Mouse (Mus musculus): ENCODE results near the gene Arnt2. TPM values are rescaled to one million over a fixed set of nuclear protein-coding genes. Genes with fewer than 3 reads are reported as not detected.
A peak's percentile ranks its signal among the peaks of the same experiment; 100 is the strongest.

Arnt2 gene
- polyA plus RNA-seq, 1 experiment from 2014 or later: 118 TPM

DNA sequence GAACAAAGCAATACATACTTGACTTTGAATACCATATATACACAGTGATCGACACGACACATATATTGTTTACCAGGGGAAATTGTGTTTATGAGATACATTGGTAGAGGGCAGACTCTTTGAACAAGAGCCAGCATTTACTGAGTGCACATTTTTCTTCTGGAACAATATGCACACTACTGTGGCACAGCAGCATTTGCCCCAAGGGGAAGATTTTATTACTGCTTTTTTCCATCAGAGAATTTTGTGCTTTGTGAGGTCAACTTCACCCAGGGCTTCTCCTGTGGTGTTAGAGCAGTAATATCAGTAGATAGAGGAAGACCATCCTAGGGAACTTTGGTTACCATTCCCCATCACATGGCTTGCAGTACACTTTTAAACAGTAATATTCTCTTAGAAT lies 17.2 kb upstream of the Arnt2 start:
- no peak for ATAC-seq
- in situ Hi-C loops (cut with MboI; ENCODE audit: low pct_unique_long_range_greater_than_20kb): no loop called here
- TF ChIP-seq CTCF (IDR thresholded peaks at IDR 0.05): no peak
- no peak for DNase-seq (ENCODE audit: low read depth, low spot score)
- ChIA-PET POLR2A (interaction anchor here (0.5 kb wide), 1 partner anchor 67 kb away, joined by 7 read pairs; no protein-coding TSS in a partner anchor), CTCF (no interaction called here)
- H3K27me3 ChIP-seq: no peaks in the 10 kb centered on the region

DNA sequence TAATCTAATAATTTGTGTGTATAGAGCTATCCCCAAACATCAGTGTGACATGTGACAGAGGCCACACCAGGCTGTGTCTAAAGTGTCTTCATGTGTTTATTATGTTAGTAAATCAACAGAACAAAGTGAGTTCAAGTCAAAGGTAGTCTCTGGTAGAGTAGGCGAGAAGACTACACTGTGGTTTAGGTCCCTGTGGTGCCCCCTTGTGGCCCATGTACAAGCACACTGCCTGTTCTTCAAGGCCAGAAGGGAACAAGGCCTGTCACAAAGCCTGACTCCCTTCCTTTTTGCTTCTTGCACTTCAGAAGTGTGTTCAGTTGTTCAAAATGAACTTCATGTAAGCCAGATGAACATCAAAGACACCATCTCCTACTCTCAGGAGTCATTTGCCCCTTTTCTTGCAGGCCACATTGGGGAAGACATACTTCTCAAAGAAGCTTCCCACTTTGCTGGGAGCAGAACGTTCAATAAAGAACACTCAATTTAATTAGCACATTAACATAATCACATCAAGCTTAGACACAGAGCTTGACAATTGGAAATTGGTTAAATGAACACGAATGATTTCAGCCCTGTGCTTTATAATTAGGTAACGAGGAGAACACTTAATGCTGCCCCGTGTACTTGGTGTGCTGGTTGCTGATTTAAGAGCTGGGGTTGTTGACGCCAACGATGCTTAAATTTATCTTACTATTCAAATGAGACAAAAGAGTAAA lies 14.9 kb upstream of the Arnt2 start:
- DNase-seq (ENCODE audit: low read depth, low spot score) (no peak), ATAC-seq (no peak)
- in situ Hi-C loops (cut with MboI; ENCODE audit: low pct_unique_long_range_greater_than_20kb): loop anchor here (5.0 kb wide), 1 partner anchor 68 kb away; no protein-coding TSS in a partner anchor
- H3K27me3 ChIP-seq: no peaks in the 10 kb centered on the region
- ChIA-PET POLR2A (interaction anchor here (2.3 kb wide), 1 partner anchor 67 kb away, joined by 6 read pairs; no protein-coding TSS in a partner anchor), CTCF (interaction anchor here (0.9 to 17.1 kb wide), 6 partner anchors 37 to 336 kb away, joined by 3 to 164 read pairs (median 5); no protein-coding TSS in a partner anchor)
- peak; percentile 83 for TF ChIP-seq CTCF (IDR thresholded peaks at IDR 0.05)

DNA sequence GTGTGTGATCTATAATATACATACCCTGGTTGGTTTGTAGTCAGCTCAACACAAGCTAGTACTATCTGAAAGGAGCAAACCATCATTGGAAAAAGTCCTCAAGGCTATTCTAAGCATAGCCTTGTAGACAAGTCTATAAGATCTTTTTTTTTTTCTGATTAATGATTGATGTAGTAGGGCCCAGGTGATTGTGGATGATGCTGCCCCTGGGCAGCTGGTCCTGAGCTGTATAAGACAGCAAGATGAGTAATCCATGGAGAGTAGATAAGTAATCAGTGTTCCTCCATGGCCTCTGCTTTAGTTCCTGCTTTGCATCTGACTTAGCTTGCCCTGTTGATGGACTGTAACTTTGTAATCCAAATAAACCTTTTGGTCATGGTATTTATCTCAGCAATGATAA lies 11.8 kb upstream of the Arnt2 start:
- TF ChIP-seq CTCF (IDR thresholded peaks at IDR 0.05): no peak
- ChIA-PET CTCF (interaction anchor here (1.1 to 17.1 kb wide), 7 partner anchors 8 to 334 kb away, joined by 3 to 164 read pairs (median 4); partner anchors contain the start of gene Arnt2), POLR2A (interaction anchor here (1.1 to 1.4 kb wide), 2 partner anchors 61 to 62 kb away, joined by 3 to 4 read pairs; no protein-coding TSS in a partner anchor)
- ATAC-seq (no peak), DNase-seq (ENCODE audit: low read depth, low spot score) (no peak)
- H3K27me3 ChIP-seq: no peaks in the 10 kb centered on the region
- in situ Hi-C loops (cut with MboI; ENCODE audit: low pct_unique_long_range_greater_than_20kb): loop anchor here (5.0 kb wide), 1 partner anchor 64 kb away; no protein-coding TSS in a partner anchor

DNA sequence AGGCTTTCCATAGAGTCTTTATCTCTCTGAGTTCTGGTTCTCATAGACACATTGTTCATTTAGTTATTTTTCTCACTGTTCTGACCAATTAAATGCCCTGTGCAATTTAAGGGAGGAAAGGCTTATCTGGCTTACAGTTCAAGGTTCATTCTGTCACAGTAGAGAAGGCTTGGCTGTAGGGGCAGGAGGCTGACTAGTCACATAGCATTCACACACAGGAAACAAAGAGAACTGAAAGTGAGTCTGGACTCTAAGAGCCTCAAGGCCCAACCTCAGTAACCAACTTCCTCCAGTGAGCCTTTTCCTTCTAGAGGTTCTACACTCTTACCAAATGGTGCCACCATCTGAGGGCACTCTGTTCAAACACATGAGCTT lies 11.3 kb upstream of the Arnt2 start:
- ChIA-PET CTCF (interaction anchor here (1.1 to 17.1 kb wide), 4 partner anchors 9 to 334 kb away, joined by 3 to 164 read pairs (median 4); no protein-coding TSS in a partner anchor), POLR2A (interaction anchor here (1.4 kb wide), 1 partner anchor 60 kb away, joined by 4 read pairs; no protein-coding TSS in a partner anchor)
- no peak for ATAC-seq
- H3K27me3 ChIP-seq: no peaks in the 10 kb centered on the region
- no peak for DNase-seq (ENCODE audit: low read depth, low spot score)
- in situ Hi-C loops (cut with MboI; ENCODE audit: low pct_unique_long_range_greater_than_20kb): loop anchor here (5.0 kb wide), 1 partner anchor 64 kb away; no protein-coding TSS in a partner anchor
- no peak for TF ChIP-seq CTCF (IDR thresholded peaks at IDR 0.05)

GRCm38 (mm10) chr7:84420581-84421290 lies 10.8 kb upstream of the Arnt2 start:
- no peak for DNase-seq (ENCODE audit: low read depth, low spot score)
- TF ChIP-seq CTCF (IDR thresholded peaks at IDR 0.05): no peak
- no peaks in the 10 kb centered on the region for H3K27me3 ChIP-seq
- no peak for ATAC-seq
- ChIA-PET POLR2A (interaction anchor here (0.9 to 1.4 kb wide), 2 partner anchors 58 to 60 kb away, joined by 3 to 4 read pairs; no protein-coding TSS in a partner anchor), CTCF (interaction anchor here (1.1 to 17.1 kb wide), 2 partner anchors 40 to 61 kb away, joined by 3 to 164 read pairs; no protein-coding TSS in a partner anchor)
- in situ Hi-C loops (cut with MboI; ENCODE audit: low pct_unique_long_range_greater_than_20kb): loop anchor here (5.0 kb wide), 1 partner anchor 63 kb away; no protein-coding TSS in a partner anchor

GRCm38 (mm10) chr7:84417441-84417840 lies 7.5 kb upstream of the Arnt2 start:
- POLR2A ChIA-PET: interaction anchor here (1.1 to 1.5 kb wide), 2 partner anchors 13 to 57 kb away, joined by 3 to 7 read pairs; no protein-coding TSS in a partner anchor
- no peaks in the 10 kb centered on the region for H3K27me3 ChIP-seq
- ATAC-seq (peak; percentile 23), DNase-seq (ENCODE audit: low read depth, low spot score) (no peak)
- CTCF ChIA-PET: interaction anchor here (0.7 to 17.1 kb wide), 3 partner anchors 12 to 58 kb away, joined by 3 to 164 read pairs (median 3); no protein-coding TSS in a partner anchor
- TF ChIP-seq CTCF (IDR thresholded peaks at IDR 0.05): no peak
- in situ Hi-C loops (cut with MboI; ENCODE audit: low pct_unique_long_range_greater_than_20kb): no loop called here

GRCm38 (mm10) chr7:84412570-84412969 lies 2.6 kb upstream of the Arnt2 start:
- POLR2A ChIA-PET: interaction anchor here (0.5 to 6.4 kb wide), 6 partner anchors 18 to 118 kb away, joined by 3 to 58 read pairs (median 4); no protein-coding TSS in a partner anchor

DNA sequence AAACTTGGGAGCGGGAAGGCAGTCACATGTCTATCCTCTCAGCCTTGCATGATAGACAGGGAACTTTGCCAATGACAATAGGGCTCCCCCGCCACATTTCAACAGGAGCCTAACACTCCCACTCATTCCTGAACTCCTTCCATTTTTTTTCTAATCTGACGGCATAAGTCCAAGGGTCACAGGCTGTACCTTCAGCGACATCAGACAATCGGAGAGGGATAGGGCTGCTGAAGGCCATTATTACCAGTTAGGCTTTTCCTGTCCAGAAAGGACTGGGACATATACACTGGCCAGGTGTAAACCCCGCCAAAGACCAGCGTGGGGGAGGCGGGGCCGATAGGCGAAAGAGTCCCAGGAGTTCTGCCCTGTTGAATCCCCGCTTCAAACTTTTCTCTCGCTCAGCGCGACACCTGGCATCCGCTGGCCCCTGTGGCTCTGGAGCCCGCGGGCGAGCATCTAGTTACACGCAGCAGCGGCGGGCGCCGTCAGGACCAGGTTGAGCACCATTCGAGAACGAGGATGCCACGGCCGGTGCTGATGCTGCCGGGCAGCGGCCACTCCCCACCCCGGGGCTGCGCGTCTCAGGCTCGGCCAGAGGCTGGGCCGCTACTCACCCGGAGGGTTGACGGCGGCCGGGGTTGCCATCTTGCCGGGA lies 608 bp downstream of the Arnt2 start:
- POLR2A ChIA-PET: interaction anchor here (0.8 to 2.3 kb wide), 3 partner anchors 47 to 77 kb away, joined by 3 to 11 read pairs (median 5); no protein-coding TSS in a partner anchor

More at GRCm38 (mm10) chr7:84412570-84412969, 2.6 kb upstream of the Arnt2 start:
- ATAC-seq: peak; percentile 55
- in situ Hi-C loops (cut with MboI; ENCODE audit: low pct_unique_long_range_greater_than_20kb): no loop called here
- TF ChIP-seq CTCF (IDR thresholded peaks at IDR 0.05): no peak
- DNase-seq (ENCODE audit: low read depth, low spot score): peak; percentile 73
- CTCF ChIA-PET: interaction anchor here (1.1 to 17.1 kb wide), 4 partner anchors 53 to 324 kb away, joined by 4 to 164 read pairs (median 4); no protein-coding TSS in a partner anchor
- no peaks in the 10 kb centered on the region for H3K27me3 ChIP-seq

GRCm38 (mm10) chr7:84408282-84408681 lies 1.7 kb downstream of the Arnt2 start:
- ChIA-PET POLR2A (interaction anchor here (0.8 to 2.3 kb wide), 3 partner anchors 44 to 76 kb away, joined by 3 to 11 read pairs (median 5); no protein-coding TSS in a partner anchor), CTCF (interaction anchor here (0.7 to 1.9 kb wide), 3 partner anchors 8 to 52 kb away, joined by 3 to 7 read pairs (median 3); no protein-coding TSS in a partner anchor)
- no peak for DNase-seq (ENCODE audit: low read depth, low spot score)
- no peak for ATAC-seq
- in situ Hi-C loops (cut with MboI; ENCODE audit: low pct_unique_long_range_greater_than_20kb): no loop called here
- no peak for TF ChIP-seq CTCF (IDR thresholded peaks at IDR 0.05)
- H3K27me3 ChIP-seq: no peaks in the 10 kb centered on the region

More for the DNA sequence above, 608 bp downstream of the Arnt2 start:
- CTCF ChIA-PET: interaction anchor here (0.8 to 1.0 kb wide), 2 partner anchors 10 to 13 kb away, joined by 3 read pairs; no protein-coding TSS in a partner anchor
- DNase-seq (ENCODE audit: low read depth, low spot score) (no peak), ATAC-seq (peak; percentile 38)
- no peaks in the 10 kb centered on the region for H3K27me3 ChIP-seq
- TF ChIP-seq CTCF (IDR thresholded peaks at IDR 0.05): no peak
- in situ Hi-C loops (cut with MboI; ENCODE audit: low pct_unique_long_range_greater_than_20kb): no loop called here

All from Patski (cell line).